Mouse (Mus musculus) lung, adult 2 months (tissue): ENCODE measurements at regions not wholly inside any gene's neighbourhood (a gene's known extent, or its start where the extent isn't known, plus 50 kb on each side); places are given as distances from the start of the nearest gene placed in this dataset.

Experiments used
- DNase-seq: peaks from one replicate; pipeline ENCODE4 v3.0.0; 2022
- H3K4me1 ChIP-seq: fragments of 200-500 bp; 2 replicates; pipeline ENCODE4 v1.6.1; 2011; ENCODE audit warnings: low read length; ENCODE audit not compliant: control insufficient read depth, insufficient read depth
- H3K4me3 ChIP-seq: fragments of 200-500 bp; replicated peaks from 2 replicates; pipeline ENCODE3; 2011; ENCODE audit warnings: low read depth, mild to moderate bottlenecking, control low read depth, low read length; ENCODE audit errors: extremely low read depth
- CTCF ChIP-seq: fragments of 200-500 bp; IDR thresholded peaks from 2 replicates; pipeline ENCODE4 v1.5.1; 2011; ENCODE audit warnings: mild to moderate bottlenecking, low read length, control low read depth; ENCODE audit not compliant: insufficient read depth
- POLR2A ChIP-seq: fragments of 200-500 bp; IDR thresholded peaks from 2 replicates; pipeline ENCODE4 v1.6.1; 2011; ENCODE audit warnings: low read depth, mild to moderate bottlenecking, control low read depth, low read length, borderline replicate concordance; ENCODE audit errors: extremely low read depth
- WGBS: fragments of 180-500 bp; shearing (Covaris S2); methylation state at CpG from one replicate; pipeline ENCODE4 v1.1.7; 2018; 5-methylcytosine and 5-hydroxymethylcytosine counted together

DNA sequence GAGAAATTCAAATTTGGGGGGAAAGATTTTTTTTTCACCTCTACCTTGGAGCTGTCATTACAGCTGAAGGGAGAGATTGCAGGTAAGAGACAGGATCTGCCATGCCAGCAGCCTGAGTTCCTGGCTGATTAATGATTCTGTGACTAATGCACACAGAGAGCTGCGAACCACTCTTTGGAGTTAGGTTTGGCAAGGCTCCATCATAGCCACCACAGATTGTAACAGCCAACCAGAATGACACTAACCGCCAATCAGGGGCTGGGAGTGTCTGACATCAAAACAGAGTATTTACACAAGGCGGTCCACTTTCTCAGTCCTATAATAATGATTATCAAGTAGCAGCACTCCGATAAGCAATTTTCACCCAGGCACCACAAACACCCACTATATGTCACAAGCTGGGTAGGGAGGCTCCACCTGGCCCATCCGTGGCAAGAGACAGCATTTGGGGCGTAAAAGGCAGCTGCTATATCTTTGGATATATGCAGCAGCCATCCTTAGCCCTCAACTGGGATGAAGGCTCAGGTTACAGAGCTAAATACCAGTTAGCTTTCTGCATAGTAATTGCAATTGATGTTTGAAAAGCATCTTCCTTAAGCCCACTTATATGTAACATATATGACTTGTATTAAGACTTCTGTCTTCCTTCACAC is 61.7 kb upstream of the Ralgps2 start:
- H3K4me3 ChIP-seq = no peak overlapping the region
- WGBS = 51% methylated on average over 6 of the region's 6 CpGs

DNA sequence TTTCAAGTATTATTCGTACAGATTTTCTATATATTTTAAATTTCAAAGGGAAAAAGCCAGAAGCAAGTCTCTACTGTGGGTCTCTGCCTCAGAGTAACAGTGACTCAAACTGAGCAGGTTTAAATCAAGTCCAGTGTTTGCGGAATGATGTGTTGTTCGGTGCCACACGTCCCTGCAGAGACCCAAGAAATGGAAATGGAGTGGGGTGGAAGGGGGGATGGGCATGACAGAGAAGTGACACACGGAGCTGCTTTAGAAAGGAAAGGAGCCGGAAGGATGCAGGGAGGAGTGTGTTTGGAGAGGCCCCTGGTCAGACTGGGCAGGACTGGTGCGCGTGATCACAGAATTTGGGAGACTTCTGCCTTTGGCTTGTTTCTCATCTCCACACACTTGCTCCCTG is 60.5 kb upstream of the Ralgps2 start:
- DNase-seq = no peak
- WGBS = 55% methylated on average over 8 of the region's 8 CpGs
- Histone ChIP-seq H3K4me3 (no peak overlapping the region), H3K4me1 (peaks cover 3% of the 10 kb centered on the region; the same call in 1 of the 2 replicates)
- no peak for TF ChIP-seq CTCF
- TF ChIP-seq POLR2A = no peak

More for the DNA sequence above, 61.7 kb upstream of the Ralgps2 start:
- DNase-seq = no peak
- TF ChIP-seq CTCF (no peak), POLR2A (no peak)
- peaks cover 3% of the 10 kb centered on the region; the same call in 1 of the 2 replicates for H3K4me1 ChIP-seq

DNA sequence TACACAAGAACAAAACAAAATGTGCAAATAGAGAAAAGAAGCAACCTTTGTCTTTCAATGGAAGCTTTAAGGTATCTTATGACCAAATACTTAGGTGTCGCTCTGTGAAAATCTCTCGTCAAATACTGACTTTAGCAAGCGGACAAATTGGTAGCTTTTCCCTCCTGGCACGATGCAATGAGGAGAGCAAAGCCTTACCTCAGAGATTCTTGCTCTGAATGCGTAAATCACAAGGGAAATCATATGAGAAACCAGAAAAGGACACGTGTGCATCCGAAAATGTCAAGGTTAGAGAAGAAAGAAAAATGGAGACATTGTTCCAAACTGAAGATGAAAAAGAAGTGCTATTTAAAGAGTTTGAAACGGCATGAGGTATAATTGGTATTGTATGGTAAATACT is 59.8 kb upstream of the Ralgps2 start:
- TF ChIP-seq POLR2A (no peak), CTCF (no peak)
- peaks cover 3% of the 10 kb centered on the region; the same call in 1 of the 2 replicates for H3K4me1 ChIP-seq
- 86% methylated on average over 8 of the region's 8 CpGs for whole genome bisulfite sequencing
- H3K4me3 ChIP-seq = no peak overlapping the region
- DNase-seq = no peak

DNA sequence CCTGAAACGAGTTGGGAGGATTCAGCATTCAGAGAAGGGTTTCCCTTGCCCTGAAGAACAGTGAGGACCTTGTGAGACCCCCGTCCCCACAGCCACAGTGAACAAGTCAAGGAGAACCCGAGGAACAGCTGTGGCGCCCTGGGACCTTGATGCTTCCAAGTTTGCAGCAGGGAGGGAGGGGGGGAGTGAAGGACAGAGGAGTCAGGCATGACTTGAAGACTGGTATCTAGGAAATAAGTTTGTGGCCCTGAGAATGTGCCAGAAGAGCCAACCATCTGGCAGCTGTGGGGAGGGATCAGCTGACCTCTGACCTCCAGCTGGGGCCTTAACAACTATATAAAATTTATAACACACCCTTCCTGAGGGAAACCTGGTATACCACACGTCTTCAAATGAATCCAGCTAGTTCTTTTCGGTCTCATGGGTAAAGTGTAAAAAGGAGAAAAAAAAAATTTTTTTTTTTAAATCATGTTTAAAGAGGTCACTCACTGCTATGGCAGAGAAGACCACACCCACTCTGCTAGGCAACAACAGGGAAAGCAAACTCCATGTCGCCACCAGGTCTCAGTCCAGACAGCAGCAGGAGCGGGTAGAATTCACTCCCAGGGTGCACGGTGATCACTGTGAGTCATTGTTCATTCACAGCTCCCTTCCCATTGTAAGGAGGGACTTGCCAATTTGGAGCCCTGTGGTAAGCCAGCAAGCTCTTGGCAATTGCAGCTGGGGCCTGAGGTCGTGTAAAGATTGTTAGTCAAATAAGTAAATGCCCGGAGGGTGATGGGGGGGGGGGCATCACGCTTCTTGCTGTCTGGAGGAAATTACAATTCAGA is 58.3 kb upstream of the Ralgps2 start:
- DNase-seq = no peak
- H3K4me1 ChIP-seq = peaks cover 3% of the 10 kb centered on the region; the same call in 1 of the 2 replicates
- H3K4me3 ChIP-seq = no peak overlapping the region
- 40% methylated on average over 12 of the region's 12 CpGs for WGBS
- no peak for TF ChIP-seq POLR2A
- TF ChIP-seq CTCF = no peak

DNA sequence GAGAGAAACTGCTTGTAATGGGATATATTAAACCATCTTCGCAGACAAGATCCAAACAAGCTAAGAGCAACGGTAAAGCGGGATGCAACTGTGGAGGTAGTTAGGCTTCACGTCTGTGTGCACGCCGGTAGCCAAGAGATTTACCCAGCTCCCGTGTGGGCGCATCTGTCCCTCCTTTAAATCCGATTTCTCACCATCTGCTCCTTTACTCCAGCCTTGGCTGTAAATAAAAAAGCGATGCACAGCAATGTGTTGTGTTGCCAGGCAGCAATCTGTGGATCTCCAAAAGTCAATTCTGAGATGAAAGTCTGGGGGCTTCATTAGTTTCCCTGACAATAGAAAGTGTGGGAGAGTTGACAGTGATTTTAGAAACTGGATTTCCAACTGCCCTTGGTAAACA is 57.6 kb upstream of the Ralgps2 start:
- TF ChIP-seq POLR2A (no peak), CTCF (no peak)
- peaks cover 3% of the 10 kb centered on the region; the same call in 1 of the 2 replicates for H3K4me1 ChIP-seq
- no peak for DNase-seq
- H3K4me3 ChIP-seq = no peak overlapping the region
- WGBS = 94% methylated on average over 10 of the region's 10 CpGs

DNA sequence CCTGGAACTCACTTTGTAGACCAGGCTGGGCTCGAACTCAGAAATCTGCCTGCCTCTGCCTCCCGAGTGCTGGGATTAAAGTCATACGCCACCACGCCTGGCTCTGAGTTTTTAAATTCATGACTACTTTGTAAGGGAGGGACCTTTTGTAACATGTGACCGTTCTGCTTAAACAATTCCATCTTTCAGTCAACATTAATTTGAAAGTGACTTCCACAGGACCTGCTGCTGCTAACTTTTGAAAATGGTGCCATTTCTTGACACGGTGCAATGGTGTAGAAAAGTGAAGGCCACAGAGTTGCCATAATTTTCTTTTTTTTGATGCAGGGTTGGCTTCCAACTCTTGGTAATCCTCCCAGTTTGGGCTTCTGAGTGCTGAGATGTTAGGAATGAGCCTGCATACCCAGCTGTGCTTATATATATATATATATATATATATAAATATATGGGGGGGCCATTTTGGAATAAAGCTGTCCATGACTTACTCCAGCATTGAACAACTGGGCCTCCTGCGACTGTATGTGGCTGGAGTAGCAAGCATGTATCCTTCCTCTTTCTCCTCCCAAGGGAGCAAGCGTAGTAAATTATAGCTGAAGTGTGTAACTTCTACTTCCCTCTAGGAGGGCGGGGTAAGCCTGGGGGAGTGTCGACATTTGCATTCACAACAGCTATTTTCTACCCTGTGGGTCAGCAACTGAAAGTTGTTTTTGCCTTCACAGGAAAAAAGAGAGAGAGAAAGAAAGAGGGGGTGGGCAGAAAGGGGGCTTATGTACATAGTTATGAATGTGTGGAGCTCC is 56.9 kb upstream of the Ralgps2 start:
- peaks cover 3% of the 10 kb centered on the region; the same call in 1 of the 2 replicates for H3K4me1 ChIP-seq
- H3K4me3 ChIP-seq = no peak overlapping the region
- WGBS = 78% methylated on average over 10 of the region's 10 CpGs
- TF ChIP-seq CTCF = no peak
- TF ChIP-seq POLR2A = no peak
- DNase-seq = no peak

DNA sequence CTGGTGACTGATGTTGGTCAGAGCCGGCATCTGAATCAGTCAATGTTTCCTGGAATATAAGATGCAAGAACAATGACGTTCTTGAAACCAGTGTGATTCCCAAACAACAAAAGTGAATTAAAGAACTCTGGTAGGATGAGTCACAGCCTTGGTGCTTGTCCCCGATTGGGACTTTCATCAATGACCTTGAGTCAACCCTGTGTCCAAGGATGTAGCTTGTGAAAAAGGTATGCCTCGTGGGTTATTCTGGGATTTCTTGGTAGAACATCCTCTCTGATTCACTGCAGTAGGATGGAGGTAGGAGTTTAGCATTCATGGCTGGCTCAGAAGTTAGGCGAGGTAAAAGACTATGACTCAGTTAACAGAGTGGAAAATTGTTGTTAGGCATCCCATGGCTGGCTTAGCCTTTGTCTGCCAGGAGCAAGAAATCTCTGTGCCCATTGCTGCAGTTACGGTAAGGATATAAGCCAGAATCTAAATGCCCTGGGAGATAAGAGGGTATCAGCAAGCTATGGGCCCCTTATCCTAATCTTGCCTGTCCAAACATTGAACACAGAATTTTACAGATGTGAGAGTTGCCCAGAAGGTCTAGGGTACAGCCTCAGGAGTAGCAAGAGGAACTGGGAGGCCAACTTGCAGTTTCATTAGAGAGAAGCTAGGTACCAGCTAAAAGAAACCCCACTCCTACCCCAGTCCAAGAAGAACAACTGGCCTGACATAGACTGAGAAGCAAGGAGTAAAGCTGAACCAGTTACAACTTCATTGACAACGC is 55.9 kb upstream of the Ralgps2 start:
- TF ChIP-seq CTCF (no peak), POLR2A (no peak)
- 82% methylated on average over 7 of the region's 7 CpGs for WGBS
- DNase-seq = no peak
- Histone ChIP-seq H3K4me3 (no peak overlapping the region), H3K4me1 (peaks cover 3% of the 10 kb centered on the region; the same call in 1 of the 2 replicates)

DNA sequence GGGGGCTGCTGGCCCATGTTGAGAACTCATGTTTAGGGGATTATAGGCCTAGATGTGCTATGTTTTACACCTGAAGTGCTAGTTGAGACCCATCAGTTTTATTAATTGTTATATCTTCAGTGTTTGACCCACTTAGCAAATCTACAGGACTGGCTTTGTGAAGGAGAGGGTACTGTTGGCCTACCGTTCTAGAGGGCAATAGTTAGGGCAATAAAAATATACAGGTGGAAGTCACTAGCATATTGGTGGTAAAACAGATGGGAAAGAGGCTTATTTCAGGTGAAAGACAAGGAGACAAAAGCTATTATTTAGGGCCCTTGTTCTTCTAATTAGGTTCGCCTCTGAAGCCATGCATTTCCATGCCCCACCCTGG is 55.2 kb upstream of the Ralgps2 start:
- DNase-seq = no peak
- 94% methylated on average over 2 of the region's 2 CpGs for WGBS
- Histone ChIP-seq H3K4me3 (no peak overlapping the region), H3K4me1 (peaks cover 3% of the 10 kb centered on the region; the same call in 1 of the 2 replicates)
- no peak for TF ChIP-seq CTCF
- TF ChIP-seq POLR2A = no peak

DNA sequence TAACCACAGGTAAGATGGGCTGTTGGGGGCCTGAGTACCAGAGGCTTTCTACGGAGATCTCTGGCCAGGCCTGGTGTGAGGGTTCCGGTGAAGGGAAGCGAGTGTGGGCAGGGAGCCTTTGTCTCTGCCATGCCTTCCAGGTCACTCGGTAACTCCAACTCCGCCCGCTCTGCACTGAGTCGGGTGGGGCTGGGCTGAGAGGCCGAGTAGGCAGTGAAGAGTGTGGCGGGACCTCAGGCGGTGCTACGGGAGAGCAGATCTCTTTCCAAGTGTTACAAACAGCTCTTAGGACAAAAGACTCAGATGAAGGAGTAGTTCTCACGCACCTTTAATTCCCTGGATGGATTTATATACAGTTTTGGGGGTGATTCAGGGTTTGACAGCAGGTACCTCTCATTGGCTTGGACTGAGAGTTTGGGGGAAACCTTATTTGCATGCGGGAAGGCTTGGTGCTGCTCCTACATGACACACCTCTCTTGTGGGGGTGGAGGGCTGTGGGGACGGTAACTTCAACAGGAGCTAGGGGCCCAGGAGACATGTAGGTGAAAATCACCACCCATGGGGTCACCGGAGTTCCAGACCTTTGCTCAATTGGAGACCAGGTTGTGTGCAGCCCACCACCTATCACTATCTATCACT is 54.7 kb upstream of the Ralgps2 start:
- no peak for DNase-seq
- WGBS = 65% methylated on average over 15 of the region's 15 CpGs
- peaks cover 3% of the 10 kb centered on the region; the same call in 1 of the 2 replicates for H3K4me1 ChIP-seq
- no peak overlapping the region for H3K4me3 ChIP-seq
- no peak for TF ChIP-seq POLR2A
- no peak for TF ChIP-seq CTCF
